Mouse (Mus musculus): ENCODE results near the gene Abcc10. TPM values are rescaled to one million over a fixed set of nuclear protein-coding genes. Genes with fewer than 3 reads are reported as not detected.
A peak's percentile ranks its signal among the peaks of the same experiment; 100 is the strongest.

Abcc10 gene
- total and polyA plus RNA-seq, 3 experiments, result 1.1 to 4.1 (median 3.8) TPM

GRCm38 (mm10) chr17:46266986-46267385 lies 61.2 kb downstream of the Abcc10 start:
- in situ Hi-C loops (cut with MboI; ENCODE audit: low pct_ligation_motif_present, low pct_unique_long_range_greater_than_20kb, low sequenced_read_pairs), result loop anchor here (5.0 kb wide), 1 partner anchor 120 kb away; no protein-coding TSS in a partner anchor

GRCm38 (mm10) chr17:46265918-46266618 lies 62.1 kb downstream of the Abcc10 start:
- in situ Hi-C loops (cut with MboI; ENCODE audit: low pct_ligation_motif_present, low pct_unique_long_range_greater_than_20kb, low sequenced_read_pairs), result loop anchor here (5.0 kb wide), 1 partner anchor 121 kb away; no protein-coding TSS in a partner anchor
- DNase-seq (ENCODE audit: extremely low read depth), result peak; percentile 52
- H3K27ac ChIP-seq (ENCODE audit: insufficient read depth, low read depth), result no peak overlapping the region
- no peak for TF ChIP-seq TCF12 (IDR thresholded peaks at IDR 0.05; ENCODE audit: low read depth, low read length)
- TF ChIP-seq JUND (conservative IDR thresholded peaks at IDR 0.05; ENCODE audit: low read depth, low read length), result no peak
- peak; percentile 45 to 92 for TF ChIP-seq CTCF (conservative IDR thresholded peaks at IDR 0.05 in 1 of 2, IDR thresholded peaks at IDR 0.05 in 1 of 2; ENCODE audit: low read depth in 2 of 2, low read length in 2 of 2)
- TF ChIP-seq ZNF384 (IDR thresholded peaks at IDR 0.05; ENCODE audit: low read depth, low read length), result peak; percentile 93
- TF ChIP-seq RAD21 (IDR thresholded peaks at IDR 0.05; ENCODE audit: low read depth, low read length), result peak; percentile 85
- TF ChIP-seq SMC3 (IDR thresholded peaks at IDR 0.05; ENCODE audit: low read depth, low read length), result peak; percentile 79
- H3K4me2 ChIP-seq (ENCODE audit: insufficient read depth, low read depth, poor library complexity, severe bottlenecking), result no peak overlapping the region
- dilution Hi-C loops (cut with MboI; ENCODE audit: extremely low pct_ligation_motif_present, extremely low pct_unique_long_range_greater_than_20kb, low sequenced_read_pairs), result no loop called here
- H3K27me3 ChIP-seq (replicated peaks), result no peaks in the 10 kb centered on the region
- H3K36me3 ChIP-seq (replicated peaks in 1 of 2; ENCODE audit: control insufficient read depth in 1 of 2, insufficient read depth in 1 of 2, low read length in 1 of 2), result peaks cover 69 to 99% of the 10 kb centered on the region in 2 experiments
- no peaks in the 10 kb centered on the region for H3K79me2 ChIP-seq (replicated peaks; ENCODE audit: control insufficient read depth, extremely low read depth, insufficient read depth, poor library complexity, severe bottlenecking)
- H3K4me3 ChIP-seq (replicated peaks in 1 of 3; ENCODE audit: low read depth in 2 of 3, low read length in 2 of 3, poor library complexity in 1 of 3), result no peak overlapping the region
- peaks cover 0 to 2% of the 10 kb centered on the region in 2 experiments; a peak in 1 of 4 replicates for H3K4me1 ChIP-seq (ENCODE audit: control insufficient read depth in 1 of 2, insufficient read depth in 2 of 2)
- no peak overlapping the region for H3K9ac ChIP-seq (ENCODE audit: insufficient read depth, low read depth)
- H3K9me3 ChIP-seq (replicated peaks; ENCODE audit: low read length), result no peaks in the 10 kb centered on the region

More at GRCm38 (mm10) chr17:46266986-46267385, 61.2 kb downstream of the Abcc10 start:
- no peak overlapping the region for H3K4me2 ChIP-seq (ENCODE audit: insufficient read depth, low read depth, poor library complexity, severe bottlenecking)
- H3K27me3 ChIP-seq (replicated peaks), result no peaks in the 10 kb centered on the region
- peaks cover 0 to 2% of the 10 kb centered on the region in 2 experiments; a peak in 1 of 4 replicates for H3K4me1 ChIP-seq (ENCODE audit: control insufficient read depth in 1 of 2, insufficient read depth in 2 of 2)
- H3K9ac ChIP-seq (ENCODE audit: insufficient read depth, low read depth), result no peak overlapping the region
- H3K9me3 ChIP-seq (replicated peaks; ENCODE audit: low read length), result no peaks in the 10 kb centered on the region
- peaks cover 68 to 99% of the 10 kb centered on the region in 2 experiments for H3K36me3 ChIP-seq (replicated peaks in 1 of 2; ENCODE audit: control insufficient read depth in 1 of 2, insufficient read depth in 1 of 2, low read length in 1 of 2)
- no peak for TF ChIP-seq ELF1 (IDR thresholded peaks at IDR 0.05; ENCODE audit: low read depth, low read length)
- dilution Hi-C loops (cut with MboI; ENCODE audit: extremely low pct_ligation_motif_present, extremely low pct_unique_long_range_greater_than_20kb, low sequenced_read_pairs), result no loop called here
- H3K79me2 ChIP-seq (replicated peaks; ENCODE audit: control insufficient read depth, extremely low read depth, insufficient read depth, poor library complexity, severe bottlenecking), result no peaks in the 10 kb centered on the region
- H3K27ac ChIP-seq (ENCODE audit: insufficient read depth, low read depth), result no peak overlapping the region
- no peak overlapping the region for H3K4me3 ChIP-seq (replicated peaks in 1 of 3; ENCODE audit: low read depth in 2 of 3, low read length in 2 of 3, poor library complexity in 1 of 3)
- no peak for DNase-seq (ENCODE audit: extremely low read depth)

GRCm38 (mm10) chr17:46265502-46265901 lies 62.6 kb downstream of the Abcc10 start:
- dilution Hi-C loops (cut with MboI; ENCODE audit: extremely low pct_ligation_motif_present, extremely low pct_unique_long_range_greater_than_20kb, low sequenced_read_pairs) (no loop called here), in situ Hi-C loops (cut with MboI; ENCODE audit: low pct_ligation_motif_present, low pct_unique_long_range_greater_than_20kb, low sequenced_read_pairs) (loop anchor here (5.0 kb wide), 1 partner anchor 122 kb away; no protein-coding TSS in a partner anchor)
- peaks cover 69 to 99% of the 10 kb centered on the region in 2 experiments for H3K36me3 ChIP-seq (replicated peaks in 1 of 2; ENCODE audit: control insufficient read depth in 1 of 2, insufficient read depth in 1 of 2, low read length in 1 of 2)

More at GRCm38 (mm10) chr17:46265502-46265901, 62.6 kb downstream of the Abcc10 start:
- H3K27ac ChIP-seq (ENCODE audit: insufficient read depth, low read depth), result no peak overlapping the region
- H3K9me3 ChIP-seq (replicated peaks; ENCODE audit: low read length), result no peaks in the 10 kb centered on the region
- no peak for TF ChIP-seq IRF4 (IDR thresholded peaks at IDR 0.05; ENCODE audit: low read depth, low read length)
- H3K4me3 ChIP-seq (replicated peaks in 1 of 3; ENCODE audit: low read depth in 2 of 3, low read length in 2 of 3, poor library complexity in 1 of 3), result no peak overlapping the region
- no peak overlapping the region for H3K4me2 ChIP-seq (ENCODE audit: insufficient read depth, low read depth, poor library complexity, severe bottlenecking)
- H3K9ac ChIP-seq (ENCODE audit: insufficient read depth, low read depth), result no peak overlapping the region
- no peaks in the 10 kb centered on the region for H3K79me2 ChIP-seq (replicated peaks; ENCODE audit: control insufficient read depth, extremely low read depth, insufficient read depth, poor library complexity, severe bottlenecking)
- H3K27me3 ChIP-seq (replicated peaks), result no peaks in the 10 kb centered on the region
- no peak for DNase-seq (ENCODE audit: extremely low read depth)
- peaks cover 0 to 2% of the 10 kb centered on the region in 2 experiments; a peak in 1 of 4 replicates for H3K4me1 ChIP-seq (ENCODE audit: control insufficient read depth in 1 of 2, insufficient read depth in 2 of 2)

All from CH12.LX (cell line).